Mouse (Mus musculus) myocyte (in vitro differentiated cells): ENCODE measurements around the gene Ufd1.

Experiments
- MAX ChIP-seq: IDR thresholded peaks from one replicate; pipeline ENCODE4 v1.6.1; 2011; ENCODE audit warnings: low read depth, mild to moderate bottlenecking, control low read depth
- POLR2A ChIP-seq: IDR thresholded peaks from one replicate; pipeline ENCODE4 v1.6.1; 2011; ENCODE audit warnings: low read depth, mild to moderate bottlenecking, control low read depth, moderate library complexity; ENCODE audit not compliant: insufficient read length
- TCF12 ChIP-seq: IDR thresholded peaks from one replicate; pipeline ENCODE4 v1.6.1; 2011; ENCODE audit warnings: mild to moderate bottlenecking, control low read depth; ENCODE audit not compliant: poor library complexity, insufficient read depth, severe bottlenecking

DNA sequence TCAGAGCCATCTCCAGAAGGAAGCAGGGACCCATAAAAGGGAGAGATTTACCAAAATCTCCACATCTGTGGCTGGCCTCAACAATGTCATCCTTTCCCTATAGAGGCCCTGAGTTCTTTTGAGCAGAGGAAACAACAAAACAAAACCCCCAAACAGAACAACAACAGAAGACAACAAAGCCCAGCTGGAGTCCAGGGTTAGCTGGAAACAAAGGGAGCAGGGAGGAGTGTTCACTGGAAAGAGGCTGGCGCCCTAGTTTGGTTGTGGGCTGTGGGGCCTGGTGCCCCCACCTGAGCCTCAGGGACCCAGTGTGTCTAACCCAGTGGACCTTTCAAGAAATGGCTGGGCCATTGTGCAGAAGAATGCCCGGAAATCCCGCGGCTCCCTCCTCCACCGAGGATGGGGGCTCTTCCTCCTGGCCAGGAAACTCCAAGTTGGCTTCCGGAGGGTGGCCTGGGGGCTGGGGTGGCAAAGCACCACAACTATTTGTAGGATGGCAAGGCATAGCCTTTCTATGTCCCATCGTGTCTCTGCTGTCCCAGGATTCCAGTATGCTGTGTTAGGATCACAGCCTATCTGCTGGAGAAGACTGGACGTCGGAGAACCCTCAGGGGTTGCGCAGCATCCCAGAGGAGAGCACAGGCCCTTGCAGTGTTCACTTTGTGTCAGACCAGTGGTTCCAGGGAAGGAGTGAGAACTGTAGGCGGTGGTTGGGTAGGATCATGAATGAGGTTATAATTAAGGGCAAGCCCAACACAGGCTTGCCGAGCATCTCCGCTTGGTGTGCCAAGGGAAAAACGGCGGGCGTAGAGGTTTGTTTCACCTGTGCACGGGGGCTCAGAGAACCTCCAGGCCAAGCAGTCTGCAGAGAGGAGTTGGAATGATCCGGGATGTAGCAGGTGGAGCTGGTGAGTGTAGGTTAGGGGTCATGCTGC is 35.7 kb upstream of the Ufd1 start:
- no peak for TF ChIP-seq TCF12
- no peak for TF ChIP-seq MAX
- TF ChIP-seq POLR2A: no peak
